Mouse (Mus musculus): ENCODE measurements around the gene Ccr6. TPM values are rescaled to one million over a fixed set of nuclear protein-coding genes. Genes with fewer than 3 reads are reported as not detected.

Ccr6 gene
- polyA plus RNA-seq, 1 experiment = 3.6 TPM

- no peak overlapping the region for H3K27ac ChIP-seq (ENCODE audit: insufficient read depth, low read depth, low read length)
- no peaks in the 10 kb centered on the region for H3K4me1 ChIP-seq (ENCODE audit: control insufficient read depth, insufficient read depth, insufficient read length, low read length)
- WGBS = 85% methylated on average over 9 of the region's 9 CpGs
- H3K27me3 ChIP-seq (ENCODE audit: control insufficient read depth, insufficient read depth, low read length) = no peaks in the 10 kb centered on the region
- peaks cover 14% of the 10 kb centered on the region for H3K36me3 ChIP-seq (ENCODE audit: control insufficient read depth, insufficient read depth, low read length)
- TF ChIP-seq POLR2A (IDR thresholded peaks at IDR 0.05; ENCODE audit: low read depth, low read length) (no peak), CTCF (IDR thresholded peaks at IDR 0.05; ENCODE audit: extremely low read depth, insufficient read length, insufficient replicate concordance, low read depth, low read length) (no peak)
- H3K4me3 ChIP-seq (ENCODE audit: low read depth, low read length) = no peak overlapping the region
Measured at GRCm38 (mm10) chr17:8296313-8296844, 60.5 kb downstream of the Ccr6 start.

- H3K27me3 ChIP-seq (ENCODE audit: control insufficient read depth, insufficient read depth, low read length) = no peaks in the 10 kb centered on the region
- no peaks in the 10 kb centered on the region for H3K4me1 ChIP-seq (ENCODE audit: control insufficient read depth, insufficient read depth, insufficient read length, low read length)
- 88% methylated on average over 5 of the region's 5 CpGs for WGBS
- no peak overlapping the region for H3K4me3 ChIP-seq (ENCODE audit: low read depth, low read length)
- H3K36me3 ChIP-seq (ENCODE audit: control insufficient read depth, insufficient read depth, low read length) = peaks cover 14% of the 10 kb centered on the region
- H3K27ac ChIP-seq (ENCODE audit: insufficient read depth, low read depth, low read length) = no peak overlapping the region
- no peak for TF ChIP-seq CTCF (IDR thresholded peaks at IDR 0.05; ENCODE audit: extremely low read depth, insufficient read length, insufficient replicate concordance, low read depth, low read length)
Measured at GRCm38 (mm10) chr17:8297746-8298145, 61.9 kb downstream of the Ccr6 start.

GRCm38 (mm10) chr17:8298281-8298680 lies 62.4 kb downstream of the Ccr6 start:
- 91% methylated on average over 2 of the region's 2 CpGs for WGBS
- H3K4me3 ChIP-seq (ENCODE audit: low read depth, low read length) = no peak overlapping the region
- no peaks in the 10 kb centered on the region for H3K4me1 ChIP-seq (ENCODE audit: control insufficient read depth, insufficient read depth, insufficient read length, low read length)
- H3K36me3 ChIP-seq (ENCODE audit: control insufficient read depth, insufficient read depth, low read length) = peaks cover 13% of the 10 kb centered on the region
- TF ChIP-seq POLR2A (IDR thresholded peaks at IDR 0.05; ENCODE audit: low read depth, low read length) (no peak), CTCF (IDR thresholded peaks at IDR 0.05; ENCODE audit: extremely low read depth, insufficient read length, insufficient replicate concordance, low read depth, low read length) (no peak)
- no peak overlapping the region for H3K27ac ChIP-seq (ENCODE audit: insufficient read depth, low read depth, low read length)
- H3K27me3 ChIP-seq (ENCODE audit: control insufficient read depth, insufficient read depth, low read length) = no peaks in the 10 kb centered on the region

- no peak for TF ChIP-seq CTCF (IDR thresholded peaks at IDR 0.05; ENCODE audit: extremely low read depth, insufficient read length, insufficient replicate concordance, low read depth, low read length)
- TF ChIP-seq POLR2A (IDR thresholded peaks at IDR 0.05; ENCODE audit: low read depth, low read length) = no peak
Measured at GRCm38 (mm10) chr17:8299524-8299923, 63.7 kb downstream of the Ccr6 start.

GRCm38 (mm10) chr17:8301515-8301914 lies 65.7 kb downstream of the Ccr6 start:
- TF ChIP-seq POLR2A (IDR thresholded peaks at IDR 0.05; ENCODE audit: low read depth, low read length) (no peak), CTCF (IDR thresholded peaks at IDR 0.05; ENCODE audit: extremely low read depth, insufficient read length, insufficient replicate concordance, low read depth, low read length) (no peak)
- Histone ChIP-seq H3K4me1 (ENCODE audit: control insufficient read depth, insufficient read depth, insufficient read length, low read length) (no peaks in the 10 kb centered on the region), H3K4me3 (ENCODE audit: low read depth, low read length) (no peak overlapping the region), H3K27me3 (ENCODE audit: control insufficient read depth, insufficient read depth, low read length) (no peaks in the 10 kb centered on the region), H3K27ac (ENCODE audit: insufficient read depth, low read depth, low read length) (no peak overlapping the region), H3K36me3 (ENCODE audit: control insufficient read depth, insufficient read depth, low read length) (peaks cover 7% of the 10 kb centered on the region)
- 81% methylated on average over 4 of the region's 4 CpGs for WGBS

More at GRCm38 (mm10) chr17:8299524-8299923, 63.7 kb downstream of the Ccr6 start:
- peaks cover 9% of the 10 kb centered on the region for H3K36me3 ChIP-seq (ENCODE audit: control insufficient read depth, insufficient read depth, low read length)
- no peaks in the 10 kb centered on the region for H3K4me1 ChIP-seq (ENCODE audit: control insufficient read depth, insufficient read depth, insufficient read length, low read length)
- no peak overlapping the region for H3K4me3 ChIP-seq (ENCODE audit: low read depth, low read length)
- no peak overlapping the region for H3K27ac ChIP-seq (ENCODE audit: insufficient read depth, low read depth, low read length)
- H3K27me3 ChIP-seq (ENCODE audit: control insufficient read depth, insufficient read depth, low read length) = no peaks in the 10 kb centered on the region

- Histone ChIP-seq H3K27ac (ENCODE audit: insufficient read depth, low read depth, low read length) (no peak overlapping the region), H3K4me3 (ENCODE audit: low read depth, low read length) (no peak overlapping the region), H3K36me3 (ENCODE audit: control insufficient read depth, insufficient read depth, low read length) (peaks cover 3% of the 10 kb centered on the region), H3K4me1 (ENCODE audit: control insufficient read depth, insufficient read depth, insufficient read length, low read length) (no peaks in the 10 kb centered on the region), H3K27me3 (ENCODE audit: control insufficient read depth, insufficient read depth, low read length) (no peaks in the 10 kb centered on the region)
- 69% methylated on average over 7 of the region's 7 CpGs for WGBS
- TF ChIP-seq POLR2A (IDR thresholded peaks at IDR 0.05; ENCODE audit: low read depth, low read length) (no peak), CTCF (IDR thresholded peaks at IDR 0.05; ENCODE audit: extremely low read depth, insufficient read length, insufficient replicate concordance, low read depth, low read length) (no peak)
Measured at GRCm38 (mm10) chr17:8302772-8303438, 67.1 kb downstream of the Ccr6 start.

- Histone ChIP-seq H3K27ac (ENCODE audit: insufficient read depth, low read depth, low read length) (no peak overlapping the region), H3K4me1 (ENCODE audit: control insufficient read depth, insufficient read depth, insufficient read length, low read length) (no peaks in the 10 kb centered on the region), H3K36me3 (ENCODE audit: control insufficient read depth, insufficient read depth, low read length) (no peaks in the 10 kb centered on the region), H3K27me3 (ENCODE audit: control insufficient read depth, insufficient read depth, low read length) (no peaks in the 10 kb centered on the region), H3K4me3 (ENCODE audit: low read depth, low read length) (no peak overlapping the region)
- no peak for TF ChIP-seq POLR2A (IDR thresholded peaks at IDR 0.05; ENCODE audit: low read depth, low read length)
- no peak for TF ChIP-seq CTCF (IDR thresholded peaks at IDR 0.05; ENCODE audit: extremely low read depth, insufficient read length, insufficient replicate concordance, low read depth, low read length)
- WGBS = 65% methylated on average over 5 of the region's 5 CpGs
Measured at GRCm38 (mm10) chr17:8303671-8304070, 67.8 kb downstream of the Ccr6 start.
